Mouse (Mus musculus) forebrain, embryonic 14.5 days (tissue): ENCODE measurements around the gene Mgat4c. TPM values are rescaled to one million over a fixed set of nuclear protein-coding genes. Genes with fewer than 3 reads are reported as not detected.
A peak's percentile ranks its signal among the peaks of the same experiment; 100 is the strongest.

Experiments used
- ATAC-seq: fragments of 200-750 bp; cut with Nextera tagmentation; 2 replicates; pipeline ENCODE4 v1.8.0; 2017; ENCODE audit warnings: mild to moderate bottlenecking, moderate library complexity
- DNase-seq: peaks from one replicate; pipeline ENCODE4 v3.0.0-alpha.2; 2015; ENCODE audit warnings: low spot score
- H3K27ac ChIP-seq: fragments of 300-500 bp; sonication (generic); 2 replicates; pipeline ENCODE4 v1.5.1; 2014; ENCODE audit warnings: low read depth, mild to moderate bottlenecking, control low read depth, low read length, moderate library complexity
- H3K27me3 ChIP-seq: fragments of 300-500 bp; sonication (generic); replicated peaks from 2 replicates; pipeline ENCODE4 v1.6.1; 2014; ENCODE audit warnings: low read length, control low read depth, mixed read lengths; ENCODE audit not compliant: control insufficient read depth, insufficient read depth
- H3K36me3 ChIP-seq: fragments of 300-500 bp; sonication (generic); 2 replicates; pipeline ENCODE4 v1.6.1; 2014; ENCODE audit warnings: low read length, control low read depth; ENCODE audit not compliant: control insufficient read depth, insufficient read depth
- H3K4me1 ChIP-seq: fragments of 300-500 bp; sonication (generic); 2 replicates; pipeline ENCODE4 v1.6.1; 2014; ENCODE audit warnings: antibody characterized with exemption, low read length, control low read depth; ENCODE audit not compliant: control insufficient read depth, insufficient read depth
- H3K4me2 ChIP-seq: fragments of 300-500 bp; sonication (generic); 2 replicates; pipeline ENCODE4 v1.6.1; 2014; ENCODE audit warnings: mild to moderate bottlenecking, control low read depth, low read length
- H3K4me3 ChIP-seq: fragments of 300-500 bp; sonication (generic); 2 replicates; pipeline ENCODE4 v1.5.1; 2014; ENCODE audit warnings: low read depth, low read length, control low read depth
- H3K9ac ChIP-seq: fragments of 300-500 bp; sonication (generic); 2 replicates; pipeline ENCODE4 v1.6.1; 2014; ENCODE audit warnings: mild to moderate bottlenecking, low read length, control low read depth, moderate library complexity
- H3K9me3 ChIP-seq: fragments of 300-500 bp; sonication (generic); replicated peaks from 2 replicates; pipeline ENCODE4 v1.6.1; 2016; ENCODE audit warnings: low read length, control low read depth, mixed read lengths; ENCODE audit not compliant: control insufficient read depth
- WGBS: fragments of 180-500 bp; shearing (Covaris S2); extraction: QIAGEN DNeasy Blood & Tissue Kit; methylation state at CpG from one replicate; pipeline ENCODE4 v1.1.7; 2014; 5-methylcytosine and 5-hydroxymethylcytosine counted together
- polyA plus RNA-seq: library from polyadenylated mRNA; unstranded; fragments of >200 nt; fragmentation: Nextera tagmentation; extraction: Ambion mirVana; gene quantifications from 2 replicates; pipeline ENCODE4 v1.2.1, GENCODE M21; 2014

The Mgat4c gene
- polyA plus RNA-seq, 1 experiment from 2014 or later, result 15.2 TPM

DNA sequence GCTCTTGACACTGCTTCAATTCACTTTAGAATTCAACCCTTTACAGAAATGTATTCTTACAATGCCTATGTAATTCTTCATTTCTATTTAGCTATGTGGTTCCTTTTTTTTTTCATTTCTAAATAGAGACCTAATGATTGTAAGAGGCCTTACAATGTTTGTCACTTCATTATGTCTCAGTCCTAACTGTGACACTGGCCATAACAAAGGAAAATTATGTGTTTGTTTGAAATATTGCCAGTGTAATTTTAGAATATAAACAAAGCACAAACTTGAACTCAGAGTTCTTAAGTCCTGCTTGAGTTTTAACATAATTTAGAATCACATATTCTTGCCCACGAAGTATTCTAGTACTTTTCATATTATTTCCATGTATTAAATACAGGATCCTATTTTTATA is 510.4 kb downstream of the Mgat4c start:
- Histone ChIP-seq H3K4me2 (no peak overlapping the region), H3K4me3 (no peak overlapping the region), H3K27ac (no peak overlapping the region), H3K9ac (no peak overlapping the region), H3K27me3 (no peaks in the 10 kb centered on the region), H3K36me3 (no peaks in the 10 kb centered on the region), H3K9me3 (no peaks in the 10 kb centered on the region), H3K4me1 (no peaks in the 10 kb centered on the region)
- WGBS, result 90% methylated on average over 1 of the region's 1 CpGs
- DNase-seq (no peak), ATAC-seq (no peak)

GRCm38 (mm10) chr10:102196850-102197249 is 515.6 kb downstream of the Mgat4c start:
- H3K4me3 ChIP-seq, result no peak overlapping the region
- H3K4me1 ChIP-seq, result no peaks in the 10 kb centered on the region
- DNase-seq, result no peak
- WGBS, result 88% methylated on average over 4 of the region's 4 CpGs
- H3K9me3 ChIP-seq, result no peaks in the 10 kb centered on the region
- no peak overlapping the region for H3K9ac ChIP-seq
- no peaks in the 10 kb centered on the region for H3K36me3 ChIP-seq
- no peak overlapping the region for H3K4me2 ChIP-seq
- no peak overlapping the region for H3K27ac ChIP-seq
- ATAC-seq, result no peak
- H3K27me3 ChIP-seq, result no peaks in the 10 kb centered on the region

- Histone ChIP-seq H3K9me3 (no peaks in the 10 kb centered on the region), H3K27ac (no peak overlapping the region), H3K4me1 (no peaks in the 10 kb centered on the region), H3K4me2 (no peak overlapping the region), H3K36me3 (no peaks in the 10 kb centered on the region), H3K4me3 (no peak overlapping the region), H3K27me3 (no peaks in the 10 kb centered on the region), H3K9ac (no peak overlapping the region)
- DNase-seq (peak; percentile 54), ATAC-seq (peak; percentile 69)
- 11% methylated on average over 6 of the region's 6 CpGs for WGBS
Measured at GRCm38 (mm10) chr10:102238558-102239211, 557.4 kb downstream of the Mgat4c start.

DNA sequence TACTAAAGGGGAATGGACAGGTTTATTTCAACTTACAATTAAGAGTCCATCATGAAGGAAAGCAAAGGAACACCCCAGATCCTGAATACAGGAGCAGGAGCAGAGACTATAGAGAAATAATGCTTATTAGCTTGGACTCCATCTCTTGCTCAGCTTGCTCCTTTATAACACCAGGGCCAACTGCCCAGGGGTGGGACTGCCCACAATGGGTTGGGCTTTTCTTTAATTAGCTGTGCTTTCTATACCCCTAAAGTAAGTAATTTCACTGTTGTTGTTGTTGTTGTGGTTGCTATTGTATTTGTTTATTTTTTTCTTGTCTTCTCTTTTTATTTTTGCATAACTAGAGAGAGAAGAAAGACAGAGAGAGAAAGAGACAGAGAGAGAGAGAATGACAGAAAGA is 562.6 kb downstream of the Mgat4c start:
- Histone ChIP-seq H3K4me3 (no peak overlapping the region), H3K4me2 (no peak overlapping the region), H3K4me1 (no peaks in the 10 kb centered on the region), H3K27me3 (no peaks in the 10 kb centered on the region), H3K27ac (no peak overlapping the region), H3K9me3 (no peaks in the 10 kb centered on the region), H3K9ac (no peak overlapping the region), H3K36me3 (no peaks in the 10 kb centered on the region)
- ATAC-seq (peak; percentile 68), DNase-seq (peak; percentile 53)

GRCm38 (mm10) chr10:102244601-102245000 is 563.3 kb downstream of the Mgat4c start:
- DNase-seq, result peak; percentile 69
- H3K9me3 ChIP-seq, result no peaks in the 10 kb centered on the region
- H3K4me3 ChIP-seq, result no peak overlapping the region
- H3K36me3 ChIP-seq, result no peaks in the 10 kb centered on the region
- WGBS, result 26% methylated on average over 5 of the region's 5 CpGs
- no peak overlapping the region for H3K9ac ChIP-seq
- H3K4me1 ChIP-seq, result no peaks in the 10 kb centered on the region
- no peaks in the 10 kb centered on the region for H3K27me3 ChIP-seq
- ATAC-seq, result peak; percentile 84
- no peak overlapping the region for H3K4me2 ChIP-seq
- no peak overlapping the region for H3K27ac ChIP-seq

DNA sequence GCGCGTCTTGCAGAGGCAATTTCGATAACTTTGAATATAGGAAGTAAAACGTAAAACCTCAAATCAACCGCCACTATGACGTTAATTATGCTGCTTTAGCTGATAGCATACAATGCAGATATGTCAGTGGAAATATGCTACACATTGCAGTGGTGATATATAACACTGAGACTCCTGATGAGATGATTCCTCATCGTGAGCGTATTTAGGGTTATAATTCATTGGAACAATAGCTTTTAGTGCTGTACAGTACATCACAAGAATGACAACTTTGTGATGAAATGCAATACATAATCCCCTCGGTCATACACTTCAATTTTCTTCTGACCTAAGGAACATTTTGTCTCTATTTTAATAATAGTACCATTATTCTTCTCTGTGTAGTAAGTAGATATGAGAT is 564.0 kb downstream of the Mgat4c start:
- H3K4me2 ChIP-seq, result no peak overlapping the region
- H3K9ac ChIP-seq, result no peak overlapping the region
- ATAC-seq, result no peak
- H3K27me3 ChIP-seq, result no peaks in the 10 kb centered on the region
- H3K36me3 ChIP-seq, result no peaks in the 10 kb centered on the region
- DNase-seq, result no peak
- H3K27ac ChIP-seq, result no peak overlapping the region
- WGBS, result 87% methylated on average over 9 of the region's 9 CpGs
- H3K9me3 ChIP-seq, result no peaks in the 10 kb centered on the region
- H3K4me3 ChIP-seq, result no peak overlapping the region
- H3K4me1 ChIP-seq, result no peaks in the 10 kb centered on the region

- 86% methylated on average over 5 of the region's 5 CpGs for WGBS
- Histone ChIP-seq H3K27me3 (no peaks in the 10 kb centered on the region), H3K9ac (no peak overlapping the region), H3K9me3 (no peaks in the 10 kb centered on the region), H3K27ac (no peak overlapping the region), H3K4me1 (no peaks in the 10 kb centered on the region), H3K4me2 (no peak overlapping the region), H3K36me3 (no peaks in the 10 kb centered on the region), H3K4me3 (no peak overlapping the region)
- no peak for ATAC-seq
- DNase-seq, result no peak
Measured at GRCm38 (mm10) chr10:102308892-102309479, 627.7 kb downstream of the Mgat4c start.

DNA sequence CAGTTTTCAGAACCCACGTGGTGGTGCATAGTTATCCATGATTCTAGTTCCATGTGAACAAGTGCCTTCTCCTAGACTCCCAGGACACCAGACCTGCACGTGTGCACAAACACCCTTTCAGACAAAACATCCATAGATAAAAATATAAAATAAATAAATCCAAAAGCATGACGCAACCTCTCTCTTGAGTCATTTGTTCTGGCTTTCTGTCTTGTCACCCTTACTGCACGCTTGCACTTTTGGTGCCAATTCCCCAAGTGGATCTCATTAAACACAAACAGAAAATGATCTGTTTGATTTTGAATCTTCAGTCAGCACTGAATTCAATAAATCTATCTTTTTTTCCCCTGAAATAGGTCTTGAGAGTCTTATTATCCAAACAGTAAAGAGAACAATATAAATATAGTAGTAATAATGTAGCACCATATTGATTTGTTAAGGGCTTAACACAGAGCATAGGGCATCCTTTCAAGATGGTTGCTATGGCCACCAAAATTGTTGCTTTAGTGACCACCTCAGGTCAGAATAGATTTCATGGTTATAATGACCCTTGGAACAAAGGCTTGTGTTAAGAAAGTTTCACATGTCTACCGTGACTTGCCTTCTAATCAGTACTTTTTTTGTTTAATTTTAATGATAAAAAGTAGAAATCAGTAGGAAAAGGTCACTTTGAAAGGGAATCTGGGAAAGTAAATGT is 684.5 kb downstream of the Mgat4c start:
- H3K27ac ChIP-seq, result no peak overlapping the region
- H3K4me1 ChIP-seq, result no peaks in the 10 kb centered on the region
- no peaks in the 10 kb centered on the region for H3K9me3 ChIP-seq
- no peaks in the 10 kb centered on the region for H3K36me3 ChIP-seq
- ATAC-seq (no peak), DNase-seq (no peak)
- H3K4me2 ChIP-seq, result no peak overlapping the region
- WGBS, result 79% methylated on average over 5 of the region's 5 CpGs
- H3K9ac ChIP-seq, result no peak overlapping the region
- no peaks in the 10 kb centered on the region for H3K27me3 ChIP-seq
- no peak overlapping the region for H3K4me3 ChIP-seq

GRCm38 (mm10) chr10:102370576-102370975 is 689.3 kb downstream of the Mgat4c start:
- WGBS, result 80% methylated on average over 1 of the region's 1 CpGs
- Histone ChIP-seq H3K27me3 (no peaks in the 10 kb centered on the region), H3K4me2 (no peak overlapping the region), H3K9me3 (no peaks in the 10 kb centered on the region), H3K4me3 (no peak overlapping the region), H3K27ac (no peak overlapping the region), H3K36me3 (no peaks in the 10 kb centered on the region), H3K9ac (no peak overlapping the region), H3K4me1 (no peaks in the 10 kb centered on the region)
- no peak for DNase-seq
- no peak for ATAC-seq
